Mouse (Mus musculus) embryonic fibroblast, embryonic 13.5 days (primary cell): ENCODE data around the gene Rem1. TPM values are rescaled to one million over a fixed set of nuclear protein-coding genes. Genes with fewer than 3 reads are reported as not detected.
A peak's percentile ranks its signal among the peaks of the same experiment; 100 is the strongest.

Source experiments
- H3K27ac ChIP-seq: 2 replicates; pipeline ENCODE4 v1.5.1; 2012; ENCODE audit warnings: low read length, control low read depth, inconsistent platforms; ENCODE audit not compliant: insufficient read depth
- H3K4me1 ChIP-seq: 2 replicates; pipeline ENCODE4 v1.6.1; 2011; ENCODE audit warnings: low read length; ENCODE audit not compliant: control insufficient read depth, insufficient read depth
- H3K4me3 ChIP-seq: 2 replicates; pipeline ENCODE4 v1.5.1; 2011; ENCODE audit warnings: mild to moderate bottlenecking, control low read depth, low read length; ENCODE audit not compliant: insufficient read depth
- CTCF ChIP-seq: IDR thresholded peaks from 2 replicates; pipeline ENCODE4 v1.5.1; 2011; ENCODE audit warnings: mild to moderate bottlenecking, control low read depth, low read length, moderate library complexity, borderline replicate concordance; ENCODE audit not compliant: insufficient read depth
- POLR2A ChIP-seq: IDR thresholded peaks from 2 replicates; pipeline ENCODE4 v1.6.1; 2011; ENCODE audit warnings: low read depth, mild to moderate bottlenecking, control low read depth, low read length, moderate library complexity
- polyA plus RNA-seq: library from polyadenylated mRNA; stranded (reverse); fragments of >200 nt; gene quantifications from 2 replicates; pipeline ENCODE4 v1.2.4, GENCODE M21; 2011; ENCODE audit warnings: low read depth; ENCODE audit not compliant: missing spikeins, insufficient read length

Rem1 gene
- polyA plus RNA-seq, 1 experiment, result 3.9 TPM

GRCm38 (mm10) chr2:152624566-152624965 lies 2.2 kb upstream of the Rem1 start:
- TF ChIP-seq CTCF (no peak), POLR2A (no peak)
- Histone ChIP-seq H3K4me1 (no peaks in the 10 kb centered on the region), H3K27ac (no peak overlapping the region), H3K4me3 (no peak overlapping the region)

- H3K27ac ChIP-seq, result no peak overlapping the region
- TF ChIP-seq POLR2A, result no peak
- no peak for TF ChIP-seq CTCF
- no peak overlapping the region for H3K4me3 ChIP-seq
- no peaks in the 10 kb centered on the region for H3K4me1 ChIP-seq
Measured at GRCm38 (mm10) chr2:152625256-152625655, 1.5 kb upstream of the Rem1 start.

DNA sequence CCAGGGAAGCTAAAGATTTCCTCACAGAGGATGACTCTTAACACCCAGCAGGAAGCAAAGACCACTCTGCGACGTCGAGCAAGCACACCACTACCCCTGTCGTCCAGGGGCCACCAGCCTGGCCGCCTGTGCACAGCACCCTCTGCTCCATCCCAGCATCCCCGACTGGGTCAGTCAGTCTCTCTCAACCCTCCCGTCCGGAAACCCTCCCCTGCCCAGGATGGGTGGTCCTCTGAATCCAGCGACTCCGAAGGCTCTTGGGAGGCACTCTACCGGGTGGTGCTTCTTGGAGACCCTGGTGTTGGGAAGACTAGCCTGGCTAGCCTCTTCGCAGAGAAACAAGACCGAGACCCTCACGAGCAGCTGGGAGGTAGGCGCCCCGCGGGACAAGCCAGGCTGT lies 1.3 kb downstream of the Rem1 start:
- Histone ChIP-seq H3K4me1 (no peaks in the 10 kb centered on the region), H3K4me3 (no peak overlapping the region), H3K27ac (no peak overlapping the region)
- TF ChIP-seq CTCF, result no peak
- no peak for TF ChIP-seq POLR2A

- no peak for TF ChIP-seq CTCF
- Histone ChIP-seq H3K4me1 (no peaks in the 10 kb centered on the region), H3K4me3 (no peak overlapping the region), H3K27ac (no peak overlapping the region)
Measured at GRCm38 (mm10) chr2:152629239-152629638, 2.5 kb downstream of the Rem1 start.

GRCm38 (mm10) chr2:152629904-152630303 lies 3.2 kb downstream of the Rem1 start:
- H3K4me1 ChIP-seq, result no peaks in the 10 kb centered on the region
- H3K27ac ChIP-seq, result no peak overlapping the region
- no peak overlapping the region for H3K4me3 ChIP-seq
- TF ChIP-seq POLR2A (no peak), CTCF (no peak)

DNA sequence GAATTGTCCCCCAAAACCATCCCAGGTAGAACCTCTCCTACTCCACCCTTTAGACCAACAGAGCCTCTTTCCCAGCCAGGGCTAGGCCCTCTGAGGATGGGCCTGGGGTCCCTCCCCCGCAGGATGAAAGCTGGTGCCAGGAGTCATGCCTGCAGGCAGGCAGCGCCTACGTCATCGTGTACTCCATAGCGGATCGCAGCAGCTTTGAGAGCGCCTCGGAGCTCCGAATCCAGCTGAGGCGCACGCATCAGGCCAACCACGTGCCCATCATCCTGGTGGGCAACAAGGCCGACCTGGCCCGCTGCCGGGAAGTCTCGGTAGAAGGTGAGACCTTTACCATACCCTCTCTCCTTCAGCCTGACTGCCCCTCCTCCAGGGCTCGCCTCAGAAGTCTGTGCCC lies 6.6 kb downstream of the Rem1 start:
- no peak overlapping the region for H3K27ac ChIP-seq
- no peaks in the 10 kb centered on the region for H3K4me1 ChIP-seq
- TF ChIP-seq CTCF, result no peak
- TF ChIP-seq POLR2A, result no peak
- H3K4me3 ChIP-seq, result no peak overlapping the region

- TF ChIP-seq POLR2A (no peak), CTCF (no peak)
- H3K4me1 ChIP-seq, result no peaks in the 10 kb centered on the region
- H3K27ac ChIP-seq, result no peak overlapping the region
- no peak overlapping the region for H3K4me3 ChIP-seq
Measured at GRCm38 (mm10) chr2:152634311-152634710, 7.6 kb downstream of the Rem1 start.

GRCm38 (mm10) chr2:152636246-152637005 lies 9.7 kb downstream of the Rem1 start:
- TF ChIP-seq POLR2A, result no peak
- TF ChIP-seq CTCF, result no peak
- H3K27ac ChIP-seq, result peak overlapping the region; percentile 54
- H3K4me3 ChIP-seq, result no peak overlapping the region
- no peaks in the 10 kb centered on the region for H3K4me1 ChIP-seq

GRCm38 (mm10) chr2:152637006-152637322 lies 10.2 kb downstream of the Rem1 start:
- Histone ChIP-seq H3K4me1 (no peaks in the 10 kb centered on the region), H3K27ac (peak overlapping the region; percentile 27)
- TF ChIP-seq POLR2A (no peak), CTCF (no peak)

DNA sequence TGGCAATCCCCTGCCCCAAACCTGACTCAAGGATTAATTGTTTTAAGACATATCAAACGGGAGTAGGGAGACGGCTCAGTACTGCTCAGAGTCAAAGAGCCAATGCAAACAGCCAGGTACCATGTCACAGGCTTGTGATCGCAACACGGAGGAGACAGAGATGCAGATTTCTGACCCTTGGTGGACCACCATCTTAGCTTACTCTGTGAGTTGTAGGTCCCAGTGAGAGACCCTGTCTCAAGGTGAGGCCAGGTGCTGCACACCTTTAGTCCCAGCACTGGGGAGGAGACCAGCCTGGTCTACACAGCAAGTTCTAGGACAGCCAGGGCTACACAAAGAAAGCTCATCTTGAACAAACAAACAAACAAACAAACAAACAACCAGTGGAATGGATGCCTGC lies 10.6 kb downstream of the Rem1 start:
- no peaks in the 10 kb centered on the region for H3K4me1 ChIP-seq
- H3K4me3 ChIP-seq, result no peak overlapping the region
- H3K27ac ChIP-seq, result peak overlapping the region; percentile 27; the same call in 1 of the 2 replicates
- TF ChIP-seq POLR2A (no peak), CTCF (no peak)

More at GRCm38 (mm10) chr2:152637006-152637322, 10.2 kb downstream of the Rem1 start:
- H3K4me3 ChIP-seq, result no peak overlapping the region
